8 mouse cellular contexts compared by ENCODE assay signal in genomic region chr17:55956129-55956528, GRCm38 (mm10). TPM values are rescaled to one million over a fixed set of nuclear protein-coding genes. Genes with fewer than 3 reads are reported as not detected.
DNase-seq lines count a peak whose midpoint lies in the region; ATAC-seq lines count a peak whose summit lies in the region.

No protein-coding gene starts in this region.

- 1% methylated on average over 26 of the region's 26 CpGs for WGBS in hindbrain, embryonic 10.5 days
- 3% methylated on average over 25 of the region's 26 CpGs for WGBS in lung, embryonic 15.5 days

- H3K9ac ChIP-seq in lung, embryonic 15.5 days, result 0 out of 2 replicates have a peak overlapping the region, but pooled peaks have one; percentile 15

- peak overlapping the region; percentile 74 for H3K27ac ChIP-seq in hindbrain, embryonic 10.5 days
- 0 out of 2 replicates have a peak overlapping the region, but pooled peaks have one; percentile 8 for H3K27ac ChIP-seq in lung, embryonic 15.5 days

- no peaks in the 10 kb centered on the region for H3K9me3 ChIP-seq in hindbrain, embryonic 10.5 days
- H3K9me3 ChIP-seq in lung, embryonic 15.5 days, result no peaks in the 10 kb centered on the region

- H3K27me3 ChIP-seq in hindbrain, embryonic 10.5 days (ENCODE audit: insufficient read depth, poor library complexity, severe bottlenecking), result peaks cover 14% of the 10 kb centered on the region
- H3K27me3 ChIP-seq in lung, embryonic 15.5 days, result peaks cover 12% of the 10 kb centered on the region

- peaks cover 39% of the 10 kb centered on the region for H3K4me1 ChIP-seq in hindbrain, embryonic 10.5 days (replicated peaks)
- peaks cover 31% of the 10 kb centered on the region for H3K4me1 ChIP-seq in lung, embryonic 15.5 days

- H3K4me3 ChIP-seq in hindbrain, embryonic 10.5 days, result peak overlapping the region; percentile 57
- H3K4me3 ChIP-seq in lung, embryonic 15.5 days, result peak overlapping the region; percentile 44

- peaks cover 7% of the 10 kb centered on the region for H3K36me3 ChIP-seq in hindbrain, embryonic 10.5 days
- no peaks in the 10 kb centered on the region for H3K36me3 ChIP-seq in lung, embryonic 15.5 days

- ATAC-seq in lung, embryonic 15.5 days (ENCODE audit: borderline replicate concordance, extremely low read depth, low FRiP score, low TSS enrichment), result 0 out of 2 replicates have a peak, but pooled peaks have one; percentile 20
- ATAC-seq in monocyte, adult 5-6 weeks (replicated peaks; ENCODE audit: insufficient number of reproducible peaks, low FRiP score, low TSS enrichment, poor library complexity, severe bottlenecking), result no peak

- DNase-seq in thymus, postnatal 0 days (ENCODE audit: low spot score), result peak; percentile 88
- no peak for DNase-seq in thymus, adult 18-20 months
- peak; percentile 81 for DNase-seq in embryo, embryonic 9.5 days (ENCODE audit: extremely low spot score)
- DNase-seq in hindbrain, embryonic 10.5 days (ENCODE audit: low spot score), result peak; percentile 72
- DNase-seq in layer of hippocampus, adult 9-11 months, result peak; percentile 77
- peak; percentile 82 to 83 for DNase-seq in right cerebral cortex, adult 2 months (ENCODE audit: low spot score in 2 of 2)

- peak overlapping the region; percentile 68 for H3K4me2 ChIP-seq in lung, embryonic 15.5 days

RNA-seq across cellular contexts. Expression of gene Yju2, which starts 2.8 kb away (rescaled TPM):
- 32.0 and 32.1 TPM in 2 replicates for polyA plus RNA-seq in thymus, postnatal 0 days (2015; fragmentation: Nextera tagmentation; extraction: Ambion mirVana)
- polyA plus RNA-seq in hindbrain, embryonic 10.5 days (2016; fragmentation: Nextera tagmentation; extraction: Ambion mirVana), result 28.5 and 31.3 TPM in 2 replicates
- polyA plus RNA-seq in lung, embryonic 15.5 days (2015; fragmentation: Nextera tagmentation; extraction: Ambion mirVana), result 26.4 and 28.3 TPM in 2 replicates
- 14.7 to 16.4 TPM (median 16.4 TPM) in 3 replicates for total RNA-seq in monocyte, adult 5-6 weeks (2017)

RNA-seq across cellular contexts. Expression of gene Ebi3, which starts 3.7 kb away (rescaled TPM):
- 5.2 and 6.1 TPM in 2 replicates for polyA plus RNA-seq in thymus, postnatal 0 days (2015; fragmentation: Nextera tagmentation; extraction: Ambion mirVana)
- polyA plus RNA-seq in hindbrain, embryonic 10.5 days (2016; fragmentation: Nextera tagmentation; extraction: Ambion mirVana), result 1.9 and 2.8 TPM in 2 replicates
- 1.4 and 2.1 TPM in 2 replicates for polyA plus RNA-seq in lung, embryonic 15.5 days (2015; fragmentation: Nextera tagmentation; extraction: Ambion mirVana)
- 22.4 to 32.2 TPM (median 26.5 TPM) in 3 replicates for total RNA-seq in monocyte, adult 5-6 weeks (2017)

RNA-seq across cellular contexts. Expression of gene Zfp119b, which starts 6.8 kb away (rescaled TPM):
- polyA plus RNA-seq in thymus, postnatal 0 days (2015; fragmentation: Nextera tagmentation; extraction: Ambion mirVana), result 5.6 and 6.0 TPM in 2 replicates
- polyA plus RNA-seq in hindbrain, embryonic 10.5 days (2016; fragmentation: Nextera tagmentation; extraction: Ambion mirVana), result 4.6 and 5.6 TPM in 2 replicates
- polyA plus RNA-seq in lung, embryonic 15.5 days (2015; fragmentation: Nextera tagmentation; extraction: Ambion mirVana), result 6.7 and 6.8 TPM in 2 replicates
- 8.4 to 18.6 TPM (median 15.6 TPM) in 3 replicates for total RNA-seq in monocyte, adult 5-6 weeks (2017)

RNA-seq across cellular contexts. Expression of gene Shd, which starts 14.1 kb away (rescaled TPM):
- polyA plus RNA-seq in thymus, postnatal 0 days (2015; fragmentation: Nextera tagmentation; extraction: Ambion mirVana), result 0.80 and 1.6 TPM in 2 replicates
- 52.0 and 105 TPM in 2 replicates for polyA plus RNA-seq in hindbrain, embryonic 10.5 days (2016; fragmentation: Nextera tagmentation; extraction: Ambion mirVana)
- polyA plus RNA-seq in lung, embryonic 15.5 days (2015; fragmentation: Nextera tagmentation; extraction: Ambion mirVana), result 6.7 and 8.3 TPM in 2 replicates
- not detected in 3 replicates for total RNA-seq in monocyte, adult 5-6 weeks (2017)

RNA-seq across cellular contexts. Expression of gene Fsd1, which starts 30.2 kb away (rescaled TPM):
- polyA plus RNA-seq in thymus, postnatal 0 days (2015; fragmentation: Nextera tagmentation; extraction: Ambion mirVana), result 1.9 and 2.7 TPM in 2 replicates
- polyA plus RNA-seq in hindbrain, embryonic 10.5 days (2016; fragmentation: Nextera tagmentation; extraction: Ambion mirVana), result 67.6 and 99.5 TPM in 2 replicates
- 7.7 and 8.1 TPM in 2 replicates for polyA plus RNA-seq in lung, embryonic 15.5 days (2015; fragmentation: Nextera tagmentation; extraction: Ambion mirVana)
- total RNA-seq in monocyte, adult 5-6 weeks (2017), result not detected in 3 replicates

Comparison
In these comparisons a context has a peak if more than half of its experiments do, and no peak if none do; other contexts are left out.
1. DNase-seq: peak in thymus, postnatal 0 days (single experiment), embryo, embryonic 9.5 days (single experiment), hindbrain, embryonic 10.5 days (single experiment), layer of hippocampus, adult 9-11 months (single experiment) and right cerebral cortex, adult 2 months (2 of 2); none in thymus, adult 18-20 months (0 of 2).